Mouse (Mus musculus) bone marrow macrophage, adult 2 months (primary cell): ENCODE data around the gene Acot13.

Source experiments
- CTCF ChIP-seq: IDR thresholded peaks from 2 replicates; pipeline ENCODE4 v1.5.1; 2012; ENCODE audit warnings: low read depth, mild to moderate bottlenecking, low read length, moderate library complexity
- POLR2A ChIP-seq: IDR thresholded peaks from 2 replicates; pipeline ENCODE4 v1.6.1; 2012; ENCODE audit warnings: mild to moderate bottlenecking, low read depth, low read length, borderline replicate concordance

DNA sequence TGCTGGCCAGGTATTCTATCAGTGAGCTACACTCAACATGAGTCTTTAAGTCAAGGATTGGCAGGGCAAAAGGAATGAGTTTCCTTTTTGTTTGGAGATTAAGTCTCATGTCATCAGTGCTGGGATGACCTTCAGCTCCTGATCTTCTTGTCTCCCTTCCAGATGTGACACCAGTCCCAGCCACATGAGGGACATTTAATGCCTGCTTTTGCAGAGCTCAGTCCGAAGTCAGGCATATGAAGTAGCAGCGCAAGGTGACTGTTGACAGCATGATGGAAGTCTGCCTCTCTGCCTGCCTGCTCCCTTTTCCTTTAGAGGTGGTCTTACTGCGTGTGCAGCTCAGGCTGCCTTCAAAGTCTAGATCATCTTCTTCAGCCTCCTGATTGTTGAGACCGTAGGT is 6.7 kb downstream of the Acot13 start:
- TF ChIP-seq POLR2A (no peak), CTCF (no peak)
